Mouse (Mus musculus): ENCODE measurements around the gene Pax2.

DNA sequence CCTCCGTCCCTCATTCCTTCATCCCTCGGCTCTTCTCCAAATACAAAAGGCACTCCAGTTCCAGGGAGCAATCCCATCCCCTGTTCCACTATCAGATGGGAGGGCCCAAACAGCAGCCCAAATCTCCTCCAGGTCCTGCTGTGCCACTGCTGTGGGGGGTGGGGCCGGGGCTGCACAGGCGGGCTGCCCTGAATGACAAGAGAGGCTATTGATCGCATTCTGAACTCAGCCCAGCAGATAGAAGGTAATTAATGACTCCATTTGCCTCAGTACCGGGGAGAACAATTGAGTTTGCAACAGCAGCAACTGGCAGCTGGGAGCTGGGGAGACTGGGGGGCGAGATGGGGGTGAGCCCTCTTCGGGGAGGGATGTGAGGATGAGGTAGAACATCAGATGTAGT is 52.9 kb downstream of the Pax2 start:
- no peak for TF ChIP-seq SMC3 (IDR thresholded peaks at IDR 0.05; ENCODE audit: low read depth, low read length)
- no peak for TF ChIP-seq JUND (IDR thresholded peaks at IDR 0.05; ENCODE audit: low read depth, low read length)
- TF ChIP-seq TAL1 (IDR thresholded peaks at IDR 0.05; ENCODE audit: low read length): no peak
- TF ChIP-seq MEF2A (IDR thresholded peaks at IDR 0.05; ENCODE audit: extremely low read depth, insufficient replicate concordance, low read depth, low read length, poor library complexity, severe bottlenecking): no peak
- no peak for TF ChIP-seq POLR2AphosphoS2 (IDR thresholded peaks at IDR 0.05; ENCODE audit: low read length)
